Mouse (Mus musculus) heart, postnatal 36 days (tissue): Measurements from ENCODE around the gene Leo1. TPM values are rescaled to one million over a fixed set of nuclear protein-coding genes. Genes with fewer than 3 reads are reported as not detected.

Experiments used
- total RNA-seq, 2 experiments: library from RNA; stranded (reverse); gene quantifications; 2 replicates each; pipeline ENCODE4 v1.2.3; 2021

The Leo1 gene
- total RNA-seq, 2 experiments from 2014 or later, result 11.3 to 15.0 TPM

Other genes with a start within 250 kb of the Leo1 start
- 1 to 10 TPM; 5.2 to 6.7 TPM for gene Myo5c, start 209.5 kb upstream of the Leo1 start, total RNA-seq
- gene Gnb5, start 135.2 kb upstream of the Leo1 start, total RNA-seq, result 10 to 100 TPM; 18.7 to 25.7 TPM
- gene Bcl2l10, start 93.8 kb upstream of the Leo1 start, total RNA-seq, result not detected
- 10 to 100 TPM; 24.8 to 29.1 TPM for gene Mapk6, start 31.5 kb upstream of the Leo1 start, total RNA-seq
- gene Tmod3, start 118.1 kb downstream of the Leo1 start, total RNA-seq, result 10 to 100 TPM; 65.4 to 68.9 TPM
- 1 to 10 TPM; 3.8 to 4.8 TPM for gene Tmod2, start 169.8 kb downstream of the Leo1 start, total RNA-seq
- 1 to 10 TPM; 7.6 to 10.0 TPM for gene Lysmd2, start 184.2 kb downstream of the Leo1 start, total RNA-seq
- gene Scg3, start 242.5 kb downstream of the Leo1 start, total RNA-seq, result under 1 TPM in 1 of 2 experiments, not detected in 1; 0.64 TPM